Mouse (Mus musculus) embryonic fibroblast, embryonic 13.5 days (primary cell): ENCODE results near the gene BC005537.

Experiments
- CTCF ChIP-seq: IDR thresholded peaks from 2 replicates; pipeline ENCODE4 v1.5.1; 2011; ENCODE audit warnings: mild to moderate bottlenecking, control low read depth, low read length, moderate library complexity, borderline replicate concordance; ENCODE audit not compliant: insufficient read depth
- POLR2A ChIP-seq: IDR thresholded peaks from 2 replicates; pipeline ENCODE4 v1.6.1; 2011; ENCODE audit warnings: low read depth, mild to moderate bottlenecking, control low read depth, low read length, moderate library complexity

- peak; percentile 99 for TF ChIP-seq POLR2A
- no peak for TF ChIP-seq CTCF
Observed at GRCm38 (mm10) chr13:24800674-24801307, 666 bp upstream of the BC005537 start.
